Mouse (Mus musculus) cerebellum, postnatal 36 days (tissue): ENCODE measurements around the gene Nlrc4.
"Not testable (repeated sequence)": the region's sequence is repeated elsewhere in the genome, so short reads cannot be mapped to it uniquely, and the experiment has no call there.

Experiments used
- DNase-seq, 2 experiments: peaks; one replicate each; pipeline ENCODE4 v3.0.0; 2021 to 2022; ENCODE audit warnings: mixed read lengths in 2 of 2

The Nlrc4 gene

GRCm38 (mm10) chr17:74458711-74459408 is at the start of gene Nlrc4:
Gene Nlrc4, minus strand, starts transcription at chr17:74459142.
- DNase-seq: no peak

- no peak for DNase-seq
These were observed 49.7 kb upstream of the Nlrc4 start for GRCm38 (mm10) chr17:74508600-74508999.

GRCm38 (mm10) chr17:74507934-74508333 is 49.0 kb upstream of the Nlrc4 start:
- DNase-seq: no peak

DNA sequence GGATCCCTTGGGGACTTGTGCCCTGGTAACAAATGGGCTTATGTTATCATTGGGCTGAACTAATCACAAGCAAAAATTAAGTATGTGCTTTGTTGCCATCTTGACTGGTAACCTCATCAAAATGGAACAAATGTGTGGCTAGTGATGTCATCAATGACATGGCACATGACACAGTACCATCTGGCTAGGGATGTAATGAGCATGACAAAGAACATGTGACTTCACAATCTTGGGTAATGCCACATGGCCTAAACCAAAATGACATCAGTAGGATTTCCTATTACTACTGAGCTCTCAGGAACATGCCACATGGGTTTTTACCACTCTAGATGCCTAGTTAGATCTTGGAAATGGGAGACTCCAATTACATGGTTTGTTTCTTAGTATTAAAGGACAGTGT is 42.1 kb upstream of the Nlrc4 start:
- no peak for DNase-seq

DNA sequence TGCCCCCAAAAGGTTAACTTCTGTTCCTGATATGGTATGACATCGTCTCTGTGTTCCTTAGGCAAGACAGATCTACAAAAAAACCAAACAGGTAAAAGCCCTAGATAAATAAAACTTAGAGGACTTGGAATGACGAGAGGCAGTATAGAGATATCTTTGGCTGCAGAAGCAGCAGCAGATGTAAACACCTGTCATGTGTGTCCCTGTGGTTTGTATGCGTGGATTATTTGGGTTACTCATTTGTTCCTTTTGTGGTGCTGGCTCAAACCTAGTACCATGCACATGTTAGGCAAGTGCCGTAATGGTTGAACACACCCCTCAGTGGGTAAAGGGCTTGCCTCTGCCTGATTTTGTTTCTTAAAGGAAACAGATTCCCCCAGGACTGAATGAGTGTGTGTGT is 41.3 kb upstream of the Nlrc4 start:
- no peak for DNase-seq

- no peak for DNase-seq
These were observed 32.6 kb upstream of the Nlrc4 start for GRCm38 (mm10) chr17:74491565-74491964.

DNA sequence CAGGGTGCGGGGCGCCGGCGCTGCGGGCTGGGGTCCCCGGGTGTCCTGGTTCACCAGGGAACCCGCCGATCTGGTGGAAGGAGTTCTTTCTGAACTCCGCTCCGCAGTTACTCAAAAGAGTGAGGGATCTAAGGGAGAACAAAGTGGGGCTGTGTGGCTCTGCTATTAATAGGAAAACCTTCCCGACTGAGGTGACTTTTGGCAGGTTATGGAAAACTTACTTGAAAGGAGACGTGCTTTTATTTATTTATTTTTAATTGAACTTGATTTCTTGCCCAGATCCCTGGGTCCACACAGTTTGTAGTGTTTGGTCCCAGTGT is 30.9 kb upstream of the Nlrc4 start:
- DNase-seq: no peak

- DNase-seq: peak; percentile 97 to 100
These were observed 30.3 kb upstream of the Nlrc4 start, which contains the start of gene Yipf4 for GRCm38 (mm10) chr17:74489024-74489900. Gene Yipf4, plus strand, starts transcription at chr17:74489493.

DNA sequence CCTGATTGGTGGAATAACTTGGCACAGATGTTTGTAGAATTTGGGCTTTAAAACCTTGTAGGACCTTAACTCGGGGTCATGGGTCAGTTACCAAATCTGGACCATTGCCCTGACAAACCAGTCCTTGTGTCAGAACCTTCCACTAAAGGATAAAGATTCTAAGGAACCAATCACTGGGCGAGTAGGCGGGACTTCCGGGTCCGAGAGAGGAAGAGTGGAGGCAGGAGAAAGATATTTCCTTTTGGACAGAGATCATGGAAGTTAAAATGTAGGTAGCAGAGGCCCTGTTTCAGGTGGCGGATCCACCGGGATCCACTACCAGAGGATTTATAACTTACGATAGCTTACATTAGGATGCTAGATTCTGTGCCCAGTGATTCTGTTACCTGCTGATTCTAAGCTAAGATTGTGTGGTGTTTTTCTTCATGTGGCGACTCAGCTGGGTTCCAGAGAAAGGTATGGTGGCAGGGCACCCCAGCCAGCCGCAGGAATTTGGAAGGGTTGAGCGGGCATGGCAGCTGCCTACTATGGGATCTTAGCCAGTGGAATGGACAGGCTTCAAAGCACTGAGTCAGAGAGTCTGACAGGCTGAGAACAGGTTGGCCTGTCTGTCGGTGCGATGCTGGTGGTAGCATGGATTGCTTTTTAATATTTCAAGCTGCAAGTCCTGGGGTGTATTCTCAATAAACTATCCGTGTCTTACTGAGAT is 21.6 kb upstream of the Nlrc4 start:
- DNase-seq: no peak

- not testable (repeated sequence) for DNase-seq
These were observed 11.2 kb upstream of the Nlrc4 start for GRCm38 (mm10) chr17:74470133-74470532.

GRCm38 (mm10) chr17:74467981-74468380 is 9.0 kb upstream of the Nlrc4 start:
- DNase-seq: not testable (repeated sequence)

- no peak for DNase-seq
These were observed 4.6 kb upstream of the Nlrc4 start for GRCm38 (mm10) chr17:74463510-74463909.

- DNase-seq: no peak
These were observed 817 bp downstream of the Nlrc4 start for GRCm38 (mm10) chr17:74457972-74458677.

DNA sequence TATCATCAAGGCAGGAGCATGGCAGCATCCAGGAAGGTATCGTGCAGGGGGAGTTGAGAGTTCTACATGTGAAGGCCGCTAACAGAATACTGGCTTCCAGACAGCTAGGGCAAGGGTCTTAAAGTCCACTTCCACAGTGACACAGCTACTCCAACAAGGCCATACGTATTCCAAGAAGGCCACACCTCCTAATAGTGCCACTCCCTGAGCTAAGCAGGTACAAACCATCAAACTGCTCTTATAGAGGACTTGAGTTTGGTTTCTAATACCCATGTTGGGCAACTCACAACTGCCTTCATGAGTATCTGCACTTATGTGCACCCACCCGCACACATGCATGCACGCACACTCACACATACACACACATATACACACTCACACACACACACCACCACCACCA is 2.1 kb downstream of the Nlrc4 start:
- DNase-seq: no peak

- DNase-seq: no peak
These were observed 3.5 kb downstream of the Nlrc4 start for GRCm38 (mm10) chr17:74455426-74455825.

- no peak for DNase-seq
These were observed 4.3 kb downstream of the Nlrc4 start for GRCm38 (mm10) chr17:74454660-74455059.

GRCm38 (mm10) chr17:74453928-74454327 is 5.0 kb downstream of the Nlrc4 start:
- no peak for DNase-seq

DNA sequence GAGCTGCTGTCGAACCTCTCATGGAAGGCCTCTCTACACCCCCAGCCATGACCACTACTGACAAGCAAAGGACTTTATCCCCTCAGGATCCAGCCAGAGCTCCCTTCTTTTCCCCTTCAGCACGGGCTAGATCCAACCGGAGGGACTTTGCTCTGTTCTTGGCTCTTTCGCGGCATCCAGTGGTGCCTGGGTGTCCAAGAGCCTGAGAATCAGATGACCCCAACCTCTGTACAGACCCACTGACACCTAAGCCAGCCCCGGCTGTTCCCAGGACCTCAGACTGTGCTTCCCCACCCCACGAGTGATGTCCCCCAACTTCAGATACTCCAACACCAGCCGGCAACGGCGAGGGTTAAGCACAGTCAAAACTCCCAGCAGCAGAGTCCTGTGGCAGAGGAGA is 9.2 kb downstream of the Nlrc4 start:
- DNase-seq: no peak

DNA sequence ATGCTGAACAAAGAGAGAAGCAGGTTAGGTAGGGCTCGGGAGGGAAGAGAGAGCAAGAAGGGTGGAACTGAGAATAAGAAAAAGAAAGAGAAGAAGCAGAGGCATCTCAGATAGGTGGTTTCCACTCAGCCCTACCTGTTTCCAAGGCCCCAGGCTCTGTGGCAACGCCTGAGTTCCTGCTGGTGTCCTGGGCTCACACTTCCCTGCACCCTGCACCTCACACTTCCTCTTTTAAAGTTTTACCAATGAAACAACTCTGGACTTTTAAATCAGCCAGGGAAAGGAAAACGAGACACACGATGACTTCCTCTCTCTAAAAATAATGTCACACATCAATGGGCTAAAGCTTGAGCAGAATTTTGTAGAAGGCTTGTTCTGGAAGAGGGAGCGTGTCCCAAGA is 18.5 kb downstream of the Nlrc4 start:
- DNase-seq: no peak

GRCm38 (mm10) chr17:74437762-74438161 is 21.2 kb downstream of the Nlrc4 start:
- DNase-seq: no peak

DNA sequence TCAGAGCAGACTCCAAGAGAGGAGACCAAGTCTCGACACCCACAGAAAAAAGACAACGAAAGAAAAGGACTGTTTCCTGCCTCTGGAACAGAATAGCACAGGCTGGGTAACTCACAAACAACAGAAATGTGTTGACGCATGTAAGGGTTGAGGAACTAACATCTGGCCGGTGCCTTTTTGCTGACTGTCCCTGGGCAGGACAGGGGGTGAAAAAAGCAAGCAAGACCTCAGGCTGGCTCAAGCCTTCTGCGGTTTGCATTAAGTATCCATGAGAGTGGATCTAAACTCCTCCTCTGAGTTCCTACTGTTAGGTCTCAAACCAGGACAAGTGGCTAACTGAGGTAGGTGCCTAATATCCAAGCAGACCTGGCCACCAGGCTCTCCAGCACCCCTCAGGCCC is 26.3 kb downstream of the Nlrc4 start:
- DNase-seq: no peak

DNA sequence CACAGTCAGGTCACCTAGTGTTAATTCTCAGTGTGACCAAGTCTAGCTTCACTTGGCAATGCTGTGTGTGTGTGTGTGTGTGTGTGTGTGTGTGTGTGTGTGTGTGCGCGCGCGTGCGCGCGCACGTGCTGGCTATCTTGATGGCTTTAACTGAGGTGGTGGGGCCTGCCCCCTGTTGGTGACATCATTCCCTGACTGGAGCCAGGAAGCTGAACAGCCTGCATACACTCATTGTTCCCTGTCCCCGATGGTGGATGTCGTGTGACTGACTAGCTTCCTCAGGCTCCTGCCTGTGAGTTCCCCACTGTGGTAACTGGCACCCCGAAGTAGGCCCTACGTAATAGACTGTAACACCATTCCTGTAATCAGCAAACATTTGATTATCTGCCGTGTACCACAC is 27.5 kb downstream of the Nlrc4 start:
- no peak for DNase-seq

DNA sequence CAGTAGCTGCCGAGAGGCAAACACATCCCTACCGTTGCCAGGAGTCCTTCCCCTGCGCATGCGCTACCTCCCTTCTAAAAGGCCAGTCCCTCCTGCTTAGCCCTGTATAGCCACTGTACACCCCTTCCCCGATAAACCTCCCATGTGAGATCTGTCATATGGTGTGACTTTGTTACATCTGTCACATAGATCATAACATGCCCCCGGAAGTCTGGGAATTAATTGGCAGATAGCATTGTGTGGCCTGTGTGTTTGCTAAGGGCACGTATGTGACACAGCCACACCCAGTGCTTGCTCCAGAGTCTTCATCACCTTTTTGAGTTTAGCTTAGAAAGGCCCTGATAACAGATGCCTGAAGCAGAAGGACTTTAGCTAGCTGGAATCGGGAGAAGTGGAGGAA is 28.9 kb downstream of the Nlrc4 start:
- DNase-seq: no peak
